Mouse (Mus musculus): ENCODE results near the gene Arhgap28.

Arhgap28 gene

DNA sequence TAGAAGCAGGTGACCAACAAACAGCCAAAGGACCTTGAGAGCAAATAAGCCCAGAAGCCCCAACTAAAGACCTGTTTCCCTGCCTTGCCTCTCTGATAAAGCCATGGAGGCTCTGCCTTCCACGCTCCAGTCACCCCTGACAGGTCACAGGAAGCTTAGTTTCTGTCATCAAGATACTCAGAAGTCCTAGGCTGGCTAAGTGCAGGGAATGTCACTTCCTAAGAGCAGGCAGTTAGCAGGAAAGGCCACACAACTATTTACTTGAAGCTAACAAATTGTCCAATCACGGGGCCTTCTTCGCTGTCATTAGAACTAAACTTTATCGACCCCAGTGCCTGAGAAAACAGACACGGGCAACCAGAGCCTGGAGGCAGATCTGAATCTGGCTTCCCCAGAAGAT, 14.2 kb downstream of the Arhgap28 start:
- DNase-seq (ENCODE audit: low read depth) = no peak

DNA sequence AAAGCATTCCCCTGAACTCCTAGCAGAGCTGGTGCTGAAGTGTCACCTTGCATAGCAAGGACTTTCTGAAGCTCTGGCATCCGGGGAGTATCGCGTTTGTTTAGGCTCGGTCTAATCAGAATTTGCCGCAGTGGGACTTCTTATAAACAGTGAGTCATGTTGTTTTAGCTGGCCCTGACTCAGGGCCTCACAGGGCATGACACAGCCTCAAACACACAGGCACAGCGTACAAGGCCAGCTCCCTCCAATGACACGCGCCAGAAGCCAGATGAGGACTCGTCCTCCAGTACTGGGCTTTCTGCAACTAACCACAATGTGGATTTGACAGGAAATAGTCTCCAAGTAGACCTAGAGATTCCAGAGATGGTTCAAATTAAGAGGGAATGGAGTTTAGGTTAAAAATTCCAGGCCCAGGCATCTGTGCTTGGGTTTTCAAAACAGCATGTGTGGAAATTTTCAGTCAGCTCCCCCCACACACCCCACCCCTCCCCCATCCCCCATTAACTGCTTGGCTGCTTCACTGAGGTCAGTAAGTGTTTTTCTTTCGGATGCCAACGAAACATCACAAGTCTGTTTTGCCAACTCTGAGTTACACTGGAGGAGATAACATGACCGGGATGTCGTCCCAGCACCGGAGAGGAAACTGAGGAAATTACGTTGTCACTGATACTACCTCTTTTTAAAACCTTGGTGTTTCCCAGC, 14.8 kb downstream of the Arhgap28 start:
- DNase-seq (ENCODE audit: low read depth) = no peak

DNA sequence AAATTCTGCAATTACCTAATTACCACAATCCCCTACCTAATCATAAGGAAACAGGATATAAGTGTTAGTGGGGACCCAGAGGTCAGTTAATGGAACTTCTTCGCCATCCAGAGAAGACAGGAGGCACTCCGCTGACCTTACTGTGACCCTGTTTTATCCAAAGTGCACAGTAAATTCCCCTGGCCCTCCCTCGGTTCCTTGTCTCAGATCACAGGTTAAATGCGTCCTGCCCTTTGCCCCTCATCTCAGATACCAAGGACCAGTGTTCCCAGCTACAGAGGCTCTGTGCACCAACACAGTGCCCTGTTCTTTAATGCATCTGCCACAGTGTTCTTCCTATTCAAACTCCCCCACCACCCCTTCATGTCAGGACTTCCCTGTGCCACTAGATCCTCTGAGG, 18.4 kb downstream of the Arhgap28 start:
- no peak for DNase-seq (ENCODE audit: low read depth)

GRCm38 (mm10) chr17:67980573-67980972, 23.3 kb downstream of the Arhgap28 start:
- no peak for DNase-seq (ENCODE audit: low read depth)

GRCm38 (mm10) chr17:67979248-67979647, 24.7 kb downstream of the Arhgap28 start:
- no peak for DNase-seq (ENCODE audit: low read depth)

DNA sequence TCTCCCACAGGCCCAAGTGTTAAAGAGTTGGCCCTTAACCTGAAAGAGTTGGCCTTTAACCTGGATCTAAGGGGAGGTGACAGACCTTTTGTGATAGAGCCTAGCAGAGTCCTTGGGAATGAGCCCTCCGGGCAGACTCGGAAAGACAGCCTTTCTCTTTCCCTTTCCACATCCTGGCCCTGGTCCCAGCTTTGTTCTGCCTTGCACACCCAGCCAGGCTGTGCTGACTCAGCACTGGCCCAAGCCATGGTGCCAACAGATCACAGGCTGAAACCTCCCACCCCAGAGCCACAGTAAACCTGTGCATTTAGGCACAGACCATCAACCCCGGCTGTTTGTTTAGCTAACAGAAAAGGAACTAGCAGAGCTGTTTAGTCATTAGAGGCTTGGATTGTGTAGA, 25.1 kb downstream of the Arhgap28 start:
- DNase-seq (ENCODE audit: low read depth) = no peak

DNA sequence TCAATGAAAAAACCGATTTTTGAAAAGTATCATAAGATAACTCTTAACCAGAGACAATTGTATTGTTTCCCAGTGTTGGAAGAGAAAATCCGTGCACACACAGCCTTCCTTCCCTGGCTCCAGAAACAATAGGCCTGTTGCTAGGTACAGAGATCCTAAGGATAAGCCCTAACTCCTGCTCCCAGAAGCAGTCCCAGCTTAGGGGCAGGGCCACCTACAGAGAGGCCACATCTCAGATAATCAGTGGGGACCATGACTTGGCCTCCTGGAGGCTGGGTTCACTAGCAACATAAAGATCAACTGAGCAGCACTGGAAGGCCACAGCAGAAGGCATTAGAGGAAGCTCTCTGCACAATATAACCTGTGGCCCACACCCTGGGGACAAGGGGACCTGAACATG, 27.5 kb downstream of the Arhgap28 start:
- DNase-seq (ENCODE audit: low read depth) = no peak

DNA sequence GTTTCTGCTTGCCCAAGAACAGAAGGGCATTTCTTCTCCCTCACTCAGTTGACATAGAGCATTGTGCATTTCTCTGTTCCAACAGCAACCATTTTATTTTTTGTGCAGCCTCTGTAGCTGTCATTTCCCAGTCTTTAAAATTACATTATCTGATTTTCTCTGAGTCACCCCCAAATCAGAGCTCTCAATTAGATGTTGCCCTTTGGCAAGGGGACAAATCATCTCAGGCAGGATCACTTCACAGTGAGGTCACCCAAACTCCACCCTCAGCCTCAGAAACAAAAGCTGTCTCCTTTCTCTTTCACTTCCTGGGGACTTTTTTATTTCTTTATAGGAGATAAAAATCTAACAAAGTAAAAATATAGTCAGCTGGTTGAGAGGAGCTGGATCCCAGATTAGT, 27.9 kb downstream of the Arhgap28 start:
- no peak for DNase-seq (ENCODE audit: low read depth)

- DNase-seq (ENCODE audit: low read depth) = no peak
Observed at GRCm38 (mm10) chr17:67974679-67975078, 29.2 kb downstream of the Arhgap28 start.

DNA sequence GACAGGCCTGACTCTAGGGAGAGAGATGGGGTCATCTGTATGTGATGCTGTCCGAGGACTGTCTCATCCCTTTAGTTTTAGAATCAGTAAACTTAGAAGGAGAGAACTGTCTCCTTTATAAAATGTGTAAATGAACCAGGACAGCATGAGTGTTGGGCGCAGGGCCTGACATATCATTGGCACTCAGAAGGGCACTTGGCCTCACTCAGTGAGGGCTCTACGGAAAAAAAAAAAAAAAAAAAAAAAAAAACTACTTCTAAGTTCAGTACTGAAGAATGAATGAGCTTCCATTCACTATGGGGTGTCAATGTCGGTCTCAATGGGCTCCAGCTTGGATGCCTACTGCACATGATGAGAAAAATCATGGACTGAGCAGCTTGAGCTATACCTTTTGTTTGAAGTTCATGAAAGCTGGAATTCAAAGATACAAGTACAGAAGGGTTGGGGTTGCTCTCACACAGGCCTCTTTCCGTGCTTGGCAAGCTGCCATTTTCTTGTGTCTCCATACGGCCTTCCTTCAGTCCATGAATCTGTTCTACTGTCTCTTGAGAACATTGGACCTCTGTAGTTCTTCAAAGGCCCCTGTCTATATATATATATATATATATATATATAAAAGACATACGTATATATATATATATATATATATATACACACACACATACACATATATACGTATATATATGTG, 36.9 kb downstream of the Arhgap28 start:
- no peak for DNase-seq (ENCODE audit: low read depth)

DNA sequence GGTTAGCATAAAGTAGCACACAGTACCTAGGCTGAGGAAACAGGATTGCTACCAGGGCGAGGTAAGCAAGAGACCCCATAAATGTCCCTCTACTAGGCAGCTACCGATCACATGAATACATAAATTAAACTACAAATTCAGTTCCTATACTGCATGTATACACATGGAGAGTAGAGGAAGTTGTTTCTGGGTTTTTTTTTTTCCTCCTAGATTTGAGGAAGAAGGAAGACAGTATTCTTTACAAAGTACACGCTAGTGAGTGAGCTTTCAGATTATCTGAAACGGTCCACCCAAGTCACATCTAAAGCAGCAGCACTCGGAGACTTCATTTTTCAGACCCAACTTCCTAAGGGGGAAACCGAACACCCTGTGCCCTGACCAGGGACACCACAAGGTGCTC, 41.1 kb downstream of the Arhgap28 start:
- no peak for DNase-seq (ENCODE audit: low read depth)

DNA sequence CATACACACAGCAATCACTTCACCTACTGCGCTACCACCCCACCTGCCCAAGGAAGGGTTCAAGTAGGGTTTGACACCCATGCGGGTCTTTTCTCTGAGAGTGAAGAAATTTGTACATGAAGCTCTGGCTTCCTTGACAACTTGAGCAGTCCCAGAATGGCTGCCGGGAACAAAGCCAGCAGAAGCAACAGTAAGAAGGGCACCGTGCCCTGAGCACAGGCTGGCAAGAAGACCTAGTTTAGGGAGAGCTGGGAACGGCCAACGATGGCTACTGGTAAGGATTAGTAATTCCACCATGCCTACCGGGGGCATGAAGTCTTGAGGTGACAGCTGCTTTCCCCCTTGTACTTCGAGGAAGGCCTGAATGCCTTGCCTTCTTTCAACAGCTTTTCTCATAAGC, 41.9 kb downstream of the Arhgap28 start:
- DNase-seq (ENCODE audit: low read depth) = no peak

DNA sequence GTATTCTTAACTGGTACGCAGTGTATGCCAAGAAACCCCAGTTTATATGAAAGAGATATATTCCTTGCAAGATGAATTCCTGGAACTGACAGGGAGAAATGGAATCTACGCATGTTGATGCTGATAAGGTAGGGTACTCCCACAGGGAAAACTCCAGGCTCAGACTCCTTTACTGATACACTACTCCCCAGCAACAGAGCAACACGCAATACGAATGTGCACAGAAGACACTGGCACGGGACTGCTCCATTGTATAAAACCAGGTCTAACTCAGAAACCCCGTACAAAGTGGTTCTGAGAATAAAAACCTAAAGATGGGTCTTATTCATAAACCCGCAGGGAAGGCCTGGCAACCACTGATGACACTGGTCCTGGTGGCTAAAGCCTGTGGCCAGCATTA, 45.0 kb downstream of the Arhgap28 start:
- no peak for DNase-seq (ENCODE audit: low read depth)

DNA sequence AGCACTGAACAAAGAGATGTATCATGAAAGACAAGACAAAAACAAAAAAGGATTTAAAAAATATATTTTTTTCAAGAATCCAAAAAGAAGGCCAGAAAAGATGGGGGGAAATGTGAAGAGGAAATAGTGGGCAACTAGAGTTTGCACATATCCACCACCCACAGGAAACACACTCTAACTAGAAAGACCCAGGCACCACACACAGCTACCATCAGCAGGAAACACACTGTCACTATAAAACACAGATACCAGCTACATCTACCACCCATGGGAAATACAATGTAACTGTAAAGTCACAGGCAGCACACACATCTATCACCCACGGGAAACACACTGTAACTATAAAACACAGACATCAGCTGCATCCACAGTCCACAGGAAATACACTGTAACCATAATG, 46.3 kb downstream of the Arhgap28 start:
- DNase-seq (ENCODE audit: low read depth) = no peak

- no peak for DNase-seq (ENCODE audit: low read depth)
Observed at GRCm38 (mm10) chr17:67955876-67956690, 47.8 kb downstream of the Arhgap28 start.

DNA sequence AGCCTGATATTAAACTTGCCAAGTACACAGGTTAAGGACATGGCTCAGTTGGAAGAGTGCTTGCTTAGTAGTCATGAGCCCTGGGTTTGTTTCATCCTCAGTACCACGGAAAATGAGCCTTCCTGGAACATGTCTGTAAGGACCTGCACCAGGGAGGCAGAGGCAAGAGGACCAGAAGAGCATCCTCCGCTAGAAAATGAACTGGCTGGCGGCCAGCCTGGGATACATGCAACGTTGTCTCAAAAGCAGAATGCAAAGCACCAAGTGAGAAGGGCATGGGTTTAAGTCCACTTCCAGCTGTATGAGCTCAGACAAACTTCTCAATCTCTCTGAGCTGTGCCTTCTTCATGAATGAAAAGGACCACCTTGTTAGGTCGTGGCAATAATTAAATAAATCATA, 49.0 kb downstream of the Arhgap28 start:
- DNase-seq (ENCODE audit: low read depth) = no peak

- no peak for DNase-seq (ENCODE audit: low read depth)
Observed at GRCm38 (mm10) chr17:67950523-67951213, 53.3 kb downstream of the Arhgap28 start.

GRCm38 (mm10) chr17:67948601-67949000, 55.3 kb downstream of the Arhgap28 start:
- DNase-seq (ENCODE audit: low read depth) = no peak

- DNase-seq (ENCODE audit: low read depth) = no peak
Observed at GRCm38 (mm10) chr17:67945453-67945852, 58.5 kb downstream of the Arhgap28 start.

DNA sequence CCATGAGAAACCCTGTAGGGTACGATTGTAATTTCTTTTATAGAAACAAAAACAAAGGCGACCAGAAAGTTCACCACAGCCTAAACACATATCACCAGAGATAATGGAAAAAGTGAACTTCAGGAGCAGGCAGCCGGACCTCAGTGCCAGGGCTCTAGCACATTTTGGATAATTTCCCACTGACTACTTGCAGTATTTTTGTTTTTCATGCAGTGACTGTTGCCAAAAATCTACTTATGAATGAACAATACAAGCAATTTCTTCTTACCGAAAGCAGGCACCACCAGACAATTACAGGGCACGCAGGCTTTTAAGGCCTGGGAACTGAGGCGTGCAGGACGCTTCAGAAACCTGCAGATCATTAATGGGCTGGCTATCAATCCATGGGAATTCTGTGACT, 59.7 kb downstream of the Arhgap28 start:
- DNase-seq (ENCODE audit: low read depth) = no peak

DNA sequence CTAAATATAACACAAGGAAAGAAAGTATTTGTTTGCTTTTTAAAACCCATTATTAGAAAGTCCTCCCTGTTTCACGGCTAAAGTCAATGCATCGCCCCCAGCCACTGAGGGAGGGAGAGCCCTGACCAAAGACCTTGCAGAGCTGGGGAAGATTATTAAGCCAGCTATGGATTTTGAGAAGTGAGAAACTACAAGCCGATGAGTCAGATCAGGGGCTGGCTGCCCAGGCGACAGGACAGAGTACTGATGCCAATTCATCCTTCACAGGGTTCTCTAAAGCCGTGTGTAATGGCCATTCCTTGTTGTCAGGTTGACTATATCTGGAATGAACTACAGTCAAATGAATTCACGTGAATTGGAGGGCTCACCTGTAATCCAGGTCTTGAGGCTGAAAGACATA, 62.9 kb downstream of the Arhgap28 start:
- DNase-seq (ENCODE audit: low read depth) = no peak

DNA sequence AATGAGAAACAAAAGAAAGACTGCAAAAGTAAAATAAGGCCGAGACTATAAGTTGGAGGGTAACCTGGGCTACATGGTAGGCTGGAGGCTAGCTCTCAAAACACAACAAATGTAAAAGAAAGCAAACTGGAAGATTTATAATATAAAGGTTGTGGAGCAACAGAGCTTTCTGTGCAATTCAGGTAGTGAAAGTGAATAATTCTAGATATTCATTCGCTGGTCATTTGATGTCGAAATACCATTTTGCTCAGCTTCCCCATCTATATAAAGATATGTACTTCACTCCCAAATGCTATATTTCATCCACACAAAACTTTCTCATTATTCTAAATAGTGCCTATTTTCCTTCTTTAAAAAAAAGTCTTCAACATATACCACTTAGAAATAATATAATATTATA, 66.9 kb downstream of the Arhgap28 start:
- DNase-seq (ENCODE audit: low read depth) = no peak

Data from c-Kit-positive CD71-positive TER-119-negative erythroid progenitor cells, embryonic 14.5 days (primary cell).